Mouse (Mus musculus): ENCODE data around the gene Morc3.

The Morc3 gene

GRCm38 (mm10) chr16:93884086-93884721, 52.3 kb downstream of the Morc3 start:
- DNase-seq: peak; percentile 38 to 67

- DNase-seq: no peak
These were observed 52.8 kb downstream of the Morc3 start for GRCm38 (mm10) chr16:93884722-93885113.

- no peak for DNase-seq
These were observed 56.6 kb downstream of the Morc3 start for GRCm38 (mm10) chr16:93888481-93888880.

GRCm38 (mm10) chr16:93890948-93891604, 59.2 kb downstream of the Morc3 start:
- DNase-seq: no peak

GRCm38 (mm10) chr16:93893285-93893684, 61.4 kb downstream of the Morc3 start:
- DNase-seq: no peak

- peak; percentile 44 to 56 for DNase-seq
These were observed 71.1 kb downstream of the Morc3 start for GRCm38 (mm10) chr16:93903027-93903426.

- DNase-seq: peak; percentile 82 to 84
These were observed 74.5 kb downstream of the Morc3 start for GRCm38 (mm10) chr16:93906156-93907014.

GRCm38 (mm10) chr16:93907761-93908160, 75.8 kb downstream of the Morc3 start:
- DNase-seq: peak in 1 of 2 experiments; percentile 21

- DNase-seq: peak in 1 of 2 experiments; percentile 5
These were observed 76.3 kb downstream of the Morc3 start for GRCm38 (mm10) chr16:93908196-93908595.

GRCm38 (mm10) chr16:93909936-93910335, 78.0 kb downstream of the Morc3 start:
- DNase-seq: peak; percentile 65 to 68

- peak in 1 of 2 experiments; percentile 59 for DNase-seq
These were observed 79.1 kb downstream of the Morc3 start for GRCm38 (mm10) chr16:93910735-93911665.

- peak; percentile 84 to 93 for DNase-seq
These were observed 80.2 kb downstream of the Morc3 start for GRCm38 (mm10) chr16:93912158-93912557.

- peak in 1 of 2 experiments; percentile 64 for DNase-seq
These were observed 80.9 kb downstream of the Morc3 start for GRCm38 (mm10) chr16:93912808-93913207.

GRCm38 (mm10) chr16:93913881-93914576, 82.1 kb downstream of the Morc3 start:
- peak in 1 of 2 experiments; percentile 28 for DNase-seq

- peak; percentile 72 to 81 for DNase-seq
These were observed 83.5 kb downstream of the Morc3 start for GRCm38 (mm10) chr16:93915338-93915849.

GRCm38 (mm10) chr16:93917712-93918678, 86.1 kb downstream of the Morc3 start:
- DNase-seq: peak; percentile 85 to 92

GRCm38 (mm10) chr16:93918679-93919060, 86.7 kb downstream of the Morc3 start:
- DNase-seq: no peak

- no peak for DNase-seq
These were observed 87.3 kb downstream of the Morc3 start for GRCm38 (mm10) chr16:93919189-93919588.

GRCm38 (mm10) chr16:93920673-93921072, 88.8 kb downstream of the Morc3 start:
- DNase-seq: no peak

GRCm38 (mm10) chr16:93922835-93923389, 91.0 kb downstream of the Morc3 start:
- no peak for DNase-seq

Data from kidney, postnatal 25 days (tissue).